ENCODE assay signal across 23 mouse cellular contexts in the genomic region with DNA sequence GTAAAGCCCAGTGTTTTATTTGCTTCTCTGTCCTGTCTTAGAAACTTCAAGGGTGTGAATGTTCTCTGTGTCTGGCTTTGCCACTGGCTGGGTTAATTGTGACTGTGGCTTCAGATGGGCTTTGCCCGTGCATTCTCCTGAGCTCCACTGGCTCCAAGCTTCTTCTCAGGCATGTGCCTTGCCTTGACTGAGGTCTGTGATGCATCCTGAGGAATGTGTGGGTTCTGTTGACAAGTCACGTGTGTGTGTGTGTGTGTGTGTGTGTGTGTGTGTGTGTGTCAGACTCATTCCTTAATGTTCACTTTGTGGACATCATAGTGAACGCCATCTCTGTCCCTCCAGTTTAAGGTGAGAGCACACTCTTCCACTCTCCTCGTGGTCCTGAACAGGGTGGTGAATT. TPM values are rescaled to one million over a fixed set of nuclear protein-coding genes. Genes with fewer than 3 reads are reported as not detected.
A peak's percentile ranks its signal among the peaks of the same experiment; 100 is the strongest.
DNase-seq lines count a peak whose midpoint lies in the region; ATAC-seq and TF ChIP-seq lines count a peak whose summit lies in the region.
"Had no signal": no experiment of that assay in that cellular context is flagged by ENCODE, and none has a peak within 500 bp of the region (broad histone marks: within the 10 kb centered on the region; RNA-seq: fewer than 3 reads in every experiment).

No protein-coding gene starts in this region.

- no peak overlapping the region for H3K9ac ChIP-seq in lung, postnatal 0 days (replicated peaks; ENCODE audit: low read depth)

- no peaks in the 10 kb centered on the region for H3K27me3 ChIP-seq in C2C12 (ENCODE audit: control insufficient read depth, insufficient read depth, insufficient read length)
- H3K27me3 ChIP-seq in myocyte (ENCODE audit: control insufficient read depth, insufficient read depth, insufficient read length) = no peaks in the 10 kb centered on the region
- H3K27me3 ChIP-seq in lung, postnatal 0 days (replicated peaks; ENCODE audit: insufficient read depth, low read length) = no peaks in the 10 kb centered on the region
- H3K27me3 ChIP-seq: CH12.LX, Patski had no signal

- 78% methylated on average over 4 of the region's 4 CpGs for WGBS in lung, postnatal 0 days

- TF ChIP-seq CTCF in C2C12 (IDR thresholded peaks at IDR 0.05; ENCODE audit: control insufficient read depth, insufficient read depth, insufficient read length) = no peak
- no peak for TF ChIP-seq CTCF in lung, postnatal 0 days (IDR thresholded peaks at IDR 0.05)

- H3K36me3 ChIP-seq in C2C12 (ENCODE audit: control insufficient read depth, insufficient read depth) (peaks cover 29% of the 10 kb centered on the region), myocyte (ENCODE audit: control insufficient read depth, insufficient read depth) (no peaks in the 10 kb centered on the region)
- H3K36me3 ChIP-seq in lung, postnatal 0 days (ENCODE audit: insufficient read depth, low read length) = no peaks in the 10 kb centered on the region

- no peak for TF ChIP-seq EP300 in lung, postnatal 0 days (IDR thresholded peaks at IDR 0.05)

- no peak for ATAC-seq in lung, postnatal 0 days
- ATAC-seq: activated CD4-positive, CD25-positive, alpha-beta regulatory T cell, adult 4 months; CD4-positive, CD25-positive, alpha-beta regulatory T cell, adult 4 months; Patski had no signal

- peak; percentile 52 for DNase-seq in 3134 (ENCODE audit: extremely low read depth, insufficient read length, low spot score)
- DNase-seq in urinary bladder, adult 2 months (ENCODE audit: low spot score) = no peak
- no peak for DNase-seq in frontal cortex, postnatal 36 days (ENCODE audit: low spot score in 2 of 2)
- no peak for DNase-seq in lung, postnatal 0 days (ENCODE audit: low spot score)
- DNase-seq: adrenal gland, adult 2 months; adrenal gland, adult 8-10 months; adrenal gland, postnatal 10 days; adrenal gland, postnatal 14 days; adrenal gland, postnatal 25 days; adrenal gland, postnatal 36 days; B cell, adult 2 months; cerebellum, adult 11 months; cerebellum, adult 11-12 months; cerebellum, adult 18-20 months; cerebellum, adult 2 months; cerebellum, adult 8-10 months had no signal

- TF ChIP-seq POLR2A in myocyte (IDR thresholded peaks at IDR 0.05; ENCODE audit: insufficient read length, low read depth) = no peak

- H3K4me3 ChIP-seq in C2C12 (ENCODE audit: insufficient read depth, poor library complexity, severe bottlenecking) (no peak overlapping the region), myocyte (no peak overlapping the region)
- H3K4me3 ChIP-seq in lung, postnatal 0 days (ENCODE audit: low read depth, low read length) = no peak overlapping the region

- H3K9me3 ChIP-seq in lung, postnatal 0 days (ENCODE audit: low read length) = no peaks in the 10 kb centered on the region
- H3K9me3 ChIP-seq: G1E had no signal

- peaks cover 9% of the 10 kb centered on the region; the same call in 1 of the 2 replicates for H3K4me1 ChIP-seq in lung, postnatal 0 days (ENCODE audit: insufficient read depth, low read depth, low read length)

- H3K4me2 ChIP-seq in myocyte (ENCODE audit: low read depth) = peak overlapping the region; percentile 96
- H3K4me2 ChIP-seq in lung, postnatal 0 days (replicated peaks; ENCODE audit: low read depth, low read length) = no peak overlapping the region

- no peak overlapping the region for H3ac ChIP-seq in C2C12 (ENCODE audit: control insufficient read depth, insufficient read length, low read depth)
- H3ac ChIP-seq in myocyte (ENCODE audit: control insufficient read depth, insufficient read length) = no peak overlapping the region

- H3K79me3 ChIP-seq in C2C12 (ENCODE audit: low read depth) = peaks cover 64% of the 10 kb centered on the region

- H3K79me2 ChIP-seq in C2C12 (ENCODE audit: control insufficient read depth, insufficient read depth) (peaks cover 82% of the 10 kb centered on the region), myocyte (ENCODE audit: control insufficient read depth, insufficient read depth) (peaks cover 80% of the 10 kb centered on the region)

- H3K27ac ChIP-seq in lung, postnatal 0 days (ENCODE audit: low read length) = no peak overlapping the region

TF ChIP-seq in C2C12, 6 proteins besides CTCF, POLR2A, EP300 and RAD21:
- peak; percentile 65 for TF ChIP-seq MAX (IDR thresholded peaks at IDR 0.05)
- peak; percentile 75 for TF ChIP-seq USF1 (IDR thresholded peaks at IDR 0.05; ENCODE audit: low read depth)
- no peak for TF ChIP-seq FOSL1 (IDR thresholded peaks at IDR 0.05; ENCODE audit: insufficient read depth, low read length, poor library complexity, severe bottlenecking)
TF ChIP-seq in C2C12: peak in this region for 2.

TF ChIP-seq in myocyte, 11 proteins besides CTCF, POLR2A, EP300 and RAD21:
- peak; percentile 68 for TF ChIP-seq USF1 (IDR thresholded peaks at IDR 0.05; ENCODE audit: low read depth)
- TF ChIP-seq TCF3 (IDR thresholded peaks at IDR 0.05; ENCODE audit: insufficient read length, low read depth) = no peak
TF ChIP-seq in myocyte: peak in this region for 1.

RNA-seq across cellular contexts. Expression of gene Pacs2, which starts 4.5 kb away (rescaled TPM):
- 48.8 TPM for polyA plus RNA-seq in C2C12 (2012; fragmentation: generic; extraction: Trizol)
- polyA plus RNA-seq in myocyte (2012; fragmentation: generic; extraction: Trizol) = 89.3 TPM
- polyA plus RNA-seq in urinary bladder, adult 2 months (2012; rRNA removed) = 38.9 and 40.9 TPM in 2 replicates
- 6.8 and 9.5 TPM in 2 replicates for polyA plus RNA-seq in lung, postnatal 0 days (2015; fragmentation: Nextera tagmentation; extraction: Ambion mirVana)

RNA-seq across cellular contexts. Expression of gene Brf1, which starts 18.3 kb away (rescaled TPM):
- polyA plus RNA-seq in C2C12 (2012; fragmentation: generic; extraction: Trizol) = 27.2 TPM
- 27.9 TPM for polyA plus RNA-seq in myocyte (2012; fragmentation: generic; extraction: Trizol)
- 69.1 and 82.7 TPM in 2 replicates for polyA plus RNA-seq in urinary bladder, adult 2 months (2012; rRNA removed)
- 38.8 and 44.9 TPM in 2 replicates for polyA plus RNA-seq in lung, postnatal 0 days (2015; fragmentation: Nextera tagmentation; extraction: Ambion mirVana)

RNA-seq across cellular contexts. Expression of gene Btbd6, which starts 42.5 kb away (rescaled TPM):
- polyA plus RNA-seq in C2C12 (2012; fragmentation: generic; extraction: Trizol) (17.2 TPM), myocyte (2012; fragmentation: generic; extraction: Trizol) (16.3 TPM)
- polyA plus RNA-seq in urinary bladder, adult 2 months (2012; rRNA removed) = 23.9 and 26.8 TPM in 2 replicates
- polyA plus RNA-seq in lung, postnatal 0 days (2015; fragmentation: Nextera tagmentation; extraction: Ambion mirVana) = 20.2 and 23.4 TPM in 2 replicates

RNA-seq across cellular contexts. Expression of gene Tex22, which starts 55.5 kb away (rescaled TPM):
- polyA plus RNA-seq in C2C12 (2012; fragmentation: generic; extraction: Trizol) (not detected), myocyte (2012; fragmentation: generic; extraction: Trizol) (0.11 TPM)
- not detected in 2 replicates for polyA plus RNA-seq in urinary bladder, adult 2 months (2012; rRNA removed)
- not detected in 2 replicates for polyA plus RNA-seq in lung, postnatal 0 days (2015; fragmentation: Nextera tagmentation; extraction: Ambion mirVana)
- polyA plus RNA-seq: CD4-positive, CD25-positive, alpha-beta regulatory T cell, adult 4 months; G1E; Patski had no signal
